Mouse (Mus musculus): ENCODE measurements around the gene 1810065E05Rik.

The 1810065E05Rik gene

GRCm38 (mm10) chr11:58420815-58421214, at the start of gene 1810065E05Rik:
TSS of gene 1810065E05Rik (plus strand) at chr11:58421111.
- no peak for DNase-seq (ENCODE audit: low read depth, low spot score)

GRCm38 (mm10) chr11:58377273-58377672, 43.6 kb upstream of the 1810065E05Rik start:
- no peak for DNase-seq (ENCODE audit: low read depth, low spot score)

- DNase-seq (ENCODE audit: low read depth, low spot score): no peak
Measured at GRCm38 (mm10) chr11:58377686-58378085, 43.2 kb upstream of the 1810065E05Rik start.

- DNase-seq (ENCODE audit: low read depth, low spot score): no peak
Measured at GRCm38 (mm10) chr11:58378763-58379278, 42.1 kb upstream of the 1810065E05Rik start, which contains the start of gene Lypd8. TSS of gene Lypd8 (plus strand) at chr11:58379043.

GRCm38 (mm10) chr11:58379516-58379915, 41.4 kb upstream of the 1810065E05Rik start:
- DNase-seq (ENCODE audit: low read depth, low spot score): no peak

GRCm38 (mm10) chr11:58382471-58382870, 38.4 kb upstream of the 1810065E05Rik start:
- no peak for DNase-seq (ENCODE audit: low read depth, low spot score)

- DNase-seq (ENCODE audit: low read depth, low spot score): no peak
Measured at GRCm38 (mm10) chr11:58399985-58400645, 20.8 kb upstream of the 1810065E05Rik start.

- no peak for DNase-seq (ENCODE audit: low read depth, low spot score)
Measured at GRCm38 (mm10) chr11:58400655-58401054, 20.3 kb upstream of the 1810065E05Rik start.

GRCm38 (mm10) chr11:58408066-58408465, 12.8 kb upstream of the 1810065E05Rik start:
- DNase-seq (ENCODE audit: low read depth, low spot score): no peak

- DNase-seq (ENCODE audit: low read depth, low spot score): no peak
Measured at GRCm38 (mm10) chr11:58418336-58418735, 2.6 kb upstream of the 1810065E05Rik start.

- DNase-seq (ENCODE audit: low read depth, low spot score): no peak
Measured at GRCm38 (mm10) chr11:58432259-58432658, 11.3 kb downstream of the 1810065E05Rik start, which contains the start of gene Gm12253. TSS of gene Gm12253 (plus strand) at chr11:58432559.

- DNase-seq (ENCODE audit: low read depth, low spot score): no peak
Measured at GRCm38 (mm10) chr11:58437866-58438265, 17.0 kb downstream of the 1810065E05Rik start.

GRCm38 (mm10) chr11:58452759-58453158, 31.8 kb downstream of the 1810065E05Rik start, which contains the start of gene Lypd9:
TSS of gene Lypd9 (minus strand) at chr11:58452923.
- no peak for DNase-seq (ENCODE audit: low read depth, low spot score)

GRCm38 (mm10) chr11:58453592-58453991, 32.7 kb downstream of the 1810065E05Rik start:
- DNase-seq (ENCODE audit: low read depth, low spot score): no peak

- DNase-seq (ENCODE audit: low read depth, low spot score): no peak
Measured at GRCm38 (mm10) chr11:58462170-58462569, 41.3 kb downstream of the 1810065E05Rik start, which contains the start of gene Olfr30. TSS of gene Olfr30 (minus strand) at chr11:58462270.

Data from CD4-positive helper T cell, adult 2 months (primary cell).